Mouse (Mus musculus): ENCODE data around the gene Pigc. TPM values are rescaled to one million over a fixed set of nuclear protein-coding genes. Genes with fewer than 3 reads are reported as not detected.
A peak's percentile ranks its signal among the peaks of the same experiment; 100 is the strongest.

Pigc gene
- total RNA-seq, 2 experiments from 2014 or later: 11.7 to 23.2 TPM

GRCm38 (mm10) chr1:162004821-162005770, 36.1 kb downstream of the Pigc start:
- peak; percentile 81 for ATAC-seq (ENCODE audit: poor library complexity, severe bottlenecking)

- peak; percentile 66 for ATAC-seq (ENCODE audit: poor library complexity, severe bottlenecking)
Measured at GRCm38 (mm10) chr1:162006109-162006508, 37.1 kb downstream of the Pigc start.

GRCm38 (mm10) chr1:162008208-162008607, 39.2 kb downstream of the Pigc start:
- ATAC-seq (ENCODE audit: poor library complexity, severe bottlenecking): no peak

- ATAC-seq (ENCODE audit: poor library complexity, severe bottlenecking): no peak
Measured at GRCm38 (mm10) chr1:162008631-162009067, 39.7 kb downstream of the Pigc start.

- ATAC-seq (ENCODE audit: poor library complexity, severe bottlenecking): no peak
Measured at GRCm38 (mm10) chr1:162009086-162009485, 40.1 kb downstream of the Pigc start.

GRCm38 (mm10) chr1:162011523-162012245, 42.7 kb downstream of the Pigc start:
- peak; percentile 74 for ATAC-seq (ENCODE audit: poor library complexity, severe bottlenecking)

- ATAC-seq (ENCODE audit: poor library complexity, severe bottlenecking): no peak
Measured at GRCm38 (mm10) chr1:162013561-162013960, 44.6 kb downstream of the Pigc start.

GRCm38 (mm10) chr1:162015247-162015862, 46.4 kb downstream of the Pigc start:
- no peak for ATAC-seq (ENCODE audit: poor library complexity, severe bottlenecking)

GRCm38 (mm10) chr1:162016982-162017381, 48.0 kb downstream of the Pigc start:
- no peak for ATAC-seq (ENCODE audit: poor library complexity, severe bottlenecking)

GRCm38 (mm10) chr1:162017975-162018600, 49.1 kb downstream of the Pigc start:
- peak; percentile 37; the same call in 1 of the 2 replicates for ATAC-seq (ENCODE audit: poor library complexity, severe bottlenecking)

- ATAC-seq (ENCODE audit: poor library complexity, severe bottlenecking): peak; percentile 64
Measured at GRCm38 (mm10) chr1:162018601-162018977, 49.6 kb downstream of the Pigc start.

- ATAC-seq (ENCODE audit: poor library complexity, severe bottlenecking): no peak
Measured at GRCm38 (mm10) chr1:162020303-162020731, 51.3 kb downstream of the Pigc start.

GRCm38 (mm10) chr1:162020766-162021165, 51.8 kb downstream of the Pigc start:
- ATAC-seq (ENCODE audit: poor library complexity, severe bottlenecking): no peak

Other genes with a start within 250 kb of the Pigc start
- 1.2 and 1.3 TPM in 2 replicates for gene Fasl, start 180.7 kb upstream of the Pigc start, total RNA-seq (2015)
- 1.5 and 1.8 TPM in 2 replicates for gene Fasl, start 180.7 kb upstream of the Pigc start, total RNA-seq (2017)
- 23.0 and 26.4 TPM in 2 replicates for gene Suco, start 92.5 kb upstream of the Pigc start, total RNA-seq (2015)
- gene Suco, start 92.5 kb upstream of the Pigc start, total RNA-seq (2017): 52.0 and 61.3 TPM in 2 replicates
- not detected in 2 replicates for gene 4930558K02Rik, start 10.4 kb downstream of the Pigc start, total RNA-seq (2015)
- not detected in 2 replicates for gene 4930558K02Rik, start 10.4 kb downstream of the Pigc start, total RNA-seq (2017)

Measured in megakaryocyte, adult 5-6 weeks (primary cell).